Comparison of ENCODE assay signal across 8 mouse cellular contexts in genomic region chr13:97197932-97198562, GRCm38 (mm10). TPM values are rescaled to one million over a fixed set of nuclear protein-coding genes. Genes with fewer than 3 reads are reported as not detected.
DNase-seq lines count a peak whose midpoint lies in the region; ATAC-seq lines count a peak whose summit lies in the region.

Gene Hexb (minus strand): TSS chr13:97198357.

- H3K9me3 ChIP-seq in intestine, embryonic 15.5 days: no peaks in the 10 kb centered on the region
- no peaks in the 10 kb centered on the region for H3K9me3 ChIP-seq in midbrain, embryonic 10.5 days (replicated peaks)

- H3K27ac ChIP-seq in intestine, embryonic 15.5 days: peak within 1 kb of the TSS; percentile 91
- H3K27ac ChIP-seq in midbrain, embryonic 10.5 days (replicated peaks): peak within 1 kb of the TSS; percentile 89

- intact Hi-C loops in gastrocnemius, postnatal 36 days (cut with DNase I): no loop called here
- intact Hi-C loops in left cerebral cortex, postnatal 36 days (cut with DNase I): no loop called here

- under 1% methylated on average over 45 of the region's 45 CpGs for WGBS in intestine, embryonic 15.5 days
- WGBS in midbrain, embryonic 10.5 days: under 1% methylated on average over 45 of the region's 45 CpGs

- H3K9ac ChIP-seq in intestine, embryonic 15.5 days: peak within 1 kb of the TSS; percentile 72

- H3K4me3 ChIP-seq in intestine, embryonic 15.5 days (replicated peaks): peak within 1 kb of the TSS; percentile 82
- H3K4me3 ChIP-seq in midbrain, embryonic 10.5 days: peak within 1 kb of the TSS; percentile 72

- peak; percentile 89 for DNase-seq in adrenal gland, adult 8-10 months
- peak; percentile 65 for DNase-seq in embryo, embryonic 11.5 days (ENCODE audit: low read depth, low spot score)
- DNase-seq in gastrocnemius, postnatal 36 days: peak; percentile 89 to 93
- DNase-seq in left cerebral cortex, postnatal 36 days (ENCODE audit: low spot score in 2 of 2): peak; percentile 87 to 90
- DNase-seq in midbrain, embryonic 10.5 days (ENCODE audit: low spot score): peak; percentile 90
- DNase-seq in right cerebral cortex, postnatal 36 days (ENCODE audit: low spot score in 2 of 2): peak; percentile 81 to 86
- DNase-seq in urinary bladder, postnatal 4 days (ENCODE audit: low spot score in 2 of 2): peak; percentile 91

- H3K4me1 ChIP-seq in intestine, embryonic 15.5 days (replicated peaks): no peaks in the 10 kb centered on the region
- H3K4me1 ChIP-seq in midbrain, embryonic 10.5 days: peaks cover 22% of the 10 kb centered on the region

- no peaks in the 10 kb centered on the region for H3K27me3 ChIP-seq in intestine, embryonic 15.5 days (replicated peaks)
- H3K27me3 ChIP-seq in midbrain, embryonic 10.5 days (ENCODE audit: low read depth, poor library complexity, severe bottlenecking): peaks cover 12% of the 10 kb centered on the region

- ATAC-seq in intestine, embryonic 15.5 days: peak; percentile 98

- no peaks in the 10 kb centered on the region for H3K36me3 ChIP-seq in intestine, embryonic 15.5 days
- no peaks in the 10 kb centered on the region for H3K36me3 ChIP-seq in midbrain, embryonic 10.5 days

- peak within 1 kb of the TSS; percentile 94 for H3K4me2 ChIP-seq in intestine, embryonic 15.5 days (replicated peaks)

RNA-seq across cellular contexts. Expression of gene Hexb, which starts in this region (rescaled TPM):
- 10 to 100 TPM; 34.1 to 72.0 (median 50.7) TPM for total RNA-seq in adrenal gland, adult 8-10 months (2022)
- 1 to 10 TPM; 6.8 to 7.7 TPM for total RNA-seq in gastrocnemius, postnatal 36 days (2021)
- 93.1 and 94.7 TPM in 2 replicates for polyA plus RNA-seq in intestine, embryonic 15.5 days (2015; fragmentation: Nextera tagmentation; extraction: Ambion mirVana)
- 100 to 1,000 TPM; 111 to 119 TPM for total RNA-seq in left cerebral cortex, postnatal 36 days (2021)
- polyA plus RNA-seq in midbrain, embryonic 10.5 days (2016; fragmentation: Nextera tagmentation; extraction: Ambion mirVana): 18.5 and 19.8 TPM in 2 replicates

Comparison
In these comparisons a context has a peak if more than half of its experiments do, and no peak if none do; other contexts are left out.
1. Peak in every context shown above with its lines: DNase-seq, ATAC-seq, H3K4me3 ChIP-seq and H3K27ac ChIP-seq.
2. RNA of gene Hexb (total RNA-seq): 111 to 119 TPM in left cerebral cortex, postnatal 36 days and 34.1 to 72.0 TPM in adrenal gland, adult 8-10 months; 6.8 to 7.7 TPM in gastrocnemius, postnatal 36 days; every median in the first group is over 4 times any median in the second.